Mouse (Mus musculus) megakaryocyte, adult 5-6 weeks (primary cell): ENCODE results near the gene Gm49403. TPM values are rescaled to one million over a fixed set of nuclear protein-coding genes. Genes with fewer than 3 reads are reported as not detected.
"Not testable (repeated sequence)": the region's sequence is repeated elsewhere in the genome, so short reads cannot be mapped to it uniquely, and the experiment has no call there.

Experiments used
- ATAC-seq: 2 replicates; pipeline ENCODE4 v1.8.0; 2016; ENCODE audit warnings: mild to moderate bottlenecking, inconsistent platforms; ENCODE audit not compliant: poor library complexity, severe bottlenecking
- total RNA-seq, 2 experiments: library from RNA; stranded (forward) in 1 of 2; stranded (reverse) in 1 of 2; fragments of 153-499, 151-499 nt in 1 of 2; fragments of 221-1000, 200-1000 nt in 1 of 2; gene quantifications; 2 replicates each; pipeline versions ENCODE4 v1.2.3 to v1.2.4; 2015 to 2017

Gm49403 gene
- total RNA-seq (2015) (not detected in 2 replicates), total RNA-seq (2017) (not detected in 2 replicates)

DNA sequence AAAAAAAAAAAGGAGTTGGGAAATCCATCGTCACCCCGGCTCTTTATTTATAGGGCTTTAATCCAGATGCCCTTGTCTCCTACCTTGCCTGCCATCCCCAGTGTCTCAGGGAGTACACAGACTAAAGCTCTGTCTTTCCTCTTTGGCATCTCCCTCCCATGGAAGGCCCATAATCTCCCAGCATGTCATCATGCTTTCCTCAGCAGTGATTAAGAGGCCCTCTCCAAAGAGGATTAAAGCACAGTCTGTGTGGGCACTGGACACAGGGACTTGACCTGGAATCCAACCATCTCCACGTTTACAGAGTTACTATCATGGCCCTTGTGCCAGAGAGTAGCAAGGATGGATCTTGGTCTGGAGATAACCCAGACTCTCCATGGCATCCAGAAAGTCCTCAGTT, at the start of gene Gm49403, which contains the start of gene Lbhd1:
Gm49403 (plus strand) TSS at position 315 of the 400 bp plus-strand sequence.
Lbhd1 (plus strand) TSS at position 117 of the 400 bp plus-strand sequence.
- no peak for ATAC-seq

DNA sequence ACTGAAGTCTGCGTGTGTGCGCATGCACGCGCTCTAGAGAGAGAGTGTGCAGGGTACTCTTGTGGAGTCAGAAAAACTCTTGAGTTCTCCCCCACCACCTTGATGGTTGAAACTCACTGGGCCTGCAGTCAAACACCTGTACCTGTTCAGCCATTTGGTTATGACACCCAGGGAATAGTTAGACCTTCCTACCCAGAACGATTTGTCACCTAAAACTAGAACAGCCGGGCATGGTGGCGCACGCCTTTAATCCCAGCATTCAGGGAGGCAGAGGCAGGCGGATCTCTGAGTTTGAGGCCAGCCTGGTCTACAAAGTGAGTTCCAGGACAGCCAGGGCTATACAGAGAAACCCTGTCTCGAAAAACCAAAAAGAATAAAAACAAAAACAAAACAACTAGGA, 47.4 kb upstream of the Gm49403 start:
- ATAC-seq, result not testable (repeated sequence)

DNA sequence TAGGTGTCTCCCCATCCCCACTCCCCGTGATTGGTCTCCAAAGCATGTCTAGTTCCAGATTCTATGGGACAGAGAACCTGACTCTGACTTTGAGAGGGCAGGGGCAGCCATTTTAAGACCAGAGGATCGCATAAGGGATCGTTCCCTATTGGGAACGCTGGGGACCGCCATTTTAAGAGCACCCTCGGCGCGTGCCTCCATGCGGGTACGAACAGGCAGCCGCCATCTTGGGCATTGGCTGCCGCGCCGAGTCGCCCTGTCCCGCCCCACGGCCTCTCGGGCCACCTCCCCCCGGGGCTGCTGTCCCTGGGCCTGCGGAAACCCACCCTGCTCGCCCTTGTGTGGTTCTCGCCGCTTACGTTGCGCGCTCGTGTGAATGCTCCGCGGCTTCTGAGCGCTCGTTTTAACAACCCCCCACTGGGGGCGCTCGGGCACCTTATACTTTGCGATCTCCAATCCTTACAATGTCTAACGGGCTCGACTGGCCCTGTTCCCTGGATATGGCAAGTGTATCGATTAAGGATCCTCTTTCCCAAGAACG, 46.4 kb upstream of the Gm49403 start, which contains the start of gene Bscl2:
Bscl2 (plus strand) TSS at position 217 of the 541 bp plus-strand sequence.
- ATAC-seq, result peak; percentile 79

DNA sequence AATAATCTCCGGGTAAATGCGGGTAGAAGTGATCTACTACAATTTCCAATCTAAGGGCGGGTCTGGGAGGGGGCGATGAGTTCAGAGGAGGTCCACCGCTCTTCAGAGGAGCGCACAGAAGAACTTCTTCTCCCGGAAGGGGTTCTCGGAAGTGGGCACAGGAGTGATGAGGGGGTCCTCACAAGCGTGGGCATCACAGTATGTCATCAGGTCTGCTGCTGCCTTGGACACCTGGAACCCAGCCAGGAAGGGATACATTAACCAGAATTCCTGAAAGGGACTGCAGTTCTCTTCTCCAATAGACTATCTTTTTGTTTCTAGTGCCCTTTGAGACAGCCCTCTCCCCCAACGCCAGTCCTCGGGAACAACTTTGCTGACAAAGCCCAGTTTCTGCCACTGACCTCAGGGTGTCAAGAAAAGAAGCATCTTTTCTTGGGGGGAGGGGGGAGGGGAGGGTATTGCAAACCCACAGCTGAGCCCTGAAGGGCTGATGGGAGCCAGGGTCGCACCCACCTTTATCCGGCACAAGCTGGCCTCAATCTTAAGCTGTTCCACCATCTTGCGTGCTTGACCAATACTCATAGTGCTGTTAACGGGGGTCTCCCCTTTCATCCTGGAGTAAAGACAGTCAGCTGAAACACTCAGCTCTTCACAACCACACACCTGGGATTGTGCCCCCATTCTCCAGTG, 45.5 kb upstream of the Gm49403 start:
- no peak for ATAC-seq

DNA sequence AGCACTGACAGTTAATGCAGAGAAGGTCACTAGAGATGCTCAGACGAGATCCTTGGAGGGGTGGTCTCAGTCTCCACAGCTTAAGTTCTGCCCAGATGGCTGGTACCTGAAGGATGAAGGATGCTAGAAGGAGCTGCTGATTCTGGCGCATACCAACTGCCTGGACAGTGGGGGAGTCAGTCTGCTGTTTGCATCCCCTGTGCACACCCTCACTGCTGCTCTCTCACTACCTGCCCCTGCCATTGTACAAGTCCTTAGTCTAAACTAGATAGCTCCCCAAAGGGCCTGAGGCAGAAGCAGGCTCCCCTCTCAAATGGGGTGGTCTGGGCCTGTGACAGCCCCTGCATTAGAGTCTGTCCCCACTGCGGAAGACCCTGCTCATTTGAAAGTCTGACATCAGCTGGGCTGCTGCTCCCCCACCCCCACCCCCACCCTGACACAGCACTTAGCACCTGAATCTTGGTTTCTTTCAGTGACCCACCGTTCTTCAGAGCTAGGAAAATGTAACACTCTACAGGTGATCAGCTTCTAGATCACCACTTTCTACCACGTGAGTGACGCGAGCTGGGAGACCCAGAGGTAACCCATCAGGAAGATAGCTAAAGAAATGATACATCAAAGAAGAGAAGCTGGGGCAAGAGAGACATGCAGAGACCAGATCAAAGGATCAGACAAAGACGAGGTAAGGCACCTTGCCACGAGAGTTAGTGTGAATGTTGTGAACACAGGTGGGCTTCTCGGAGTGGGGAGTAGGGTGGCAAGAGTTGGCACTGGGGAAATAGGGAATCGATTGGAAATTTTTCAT, 44.4 kb upstream of the Gm49403 start, which contains the start of gene Gng3:
Gng3 (minus strand) TSS at position 92 of the 805 bp plus-strand sequence.
- no peak for ATAC-seq

DNA sequence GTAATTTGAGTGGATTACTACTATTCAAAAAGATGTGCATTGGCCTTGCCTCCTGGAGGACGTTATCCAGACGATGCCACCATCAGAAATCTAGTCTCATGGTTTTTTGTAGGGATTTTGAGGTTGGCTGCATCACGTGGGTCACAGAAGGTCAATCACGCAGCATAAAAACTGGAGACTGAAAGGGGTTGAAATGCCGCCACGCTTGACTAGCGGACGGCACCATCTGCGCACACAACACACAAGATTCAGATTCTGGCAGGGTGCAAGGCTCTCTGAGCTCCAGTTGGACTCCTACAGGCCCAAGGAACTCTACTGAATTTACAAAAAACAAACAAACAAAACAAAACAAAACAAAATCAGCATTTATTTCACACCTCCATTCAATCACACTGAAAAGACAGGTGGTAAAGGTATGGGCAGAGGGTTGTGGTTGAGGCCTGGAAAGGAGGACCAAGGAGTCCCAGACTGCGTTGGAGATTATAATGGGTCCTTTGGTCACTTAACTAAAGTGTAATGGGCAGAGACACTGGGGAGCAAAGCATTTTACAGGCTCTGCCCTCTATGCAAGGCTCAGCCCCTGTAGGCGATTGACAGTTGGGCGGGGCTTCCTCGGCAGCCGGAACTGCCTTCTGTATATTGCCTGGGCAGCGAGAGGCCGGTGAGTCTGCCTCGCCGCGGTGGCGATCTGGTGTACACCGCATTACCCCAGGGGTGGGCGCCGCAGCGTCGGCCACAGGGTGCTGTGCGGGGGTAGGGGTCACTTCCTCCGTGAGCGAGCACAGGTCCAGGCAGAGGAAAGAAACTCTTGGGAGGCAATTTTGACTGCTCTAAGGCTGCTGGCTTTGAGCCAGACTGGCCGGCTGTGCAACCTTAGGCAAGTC, 43.6 kb upstream of the Gm49403 start:
- ATAC-seq, result peak; percentile 78

DNA sequence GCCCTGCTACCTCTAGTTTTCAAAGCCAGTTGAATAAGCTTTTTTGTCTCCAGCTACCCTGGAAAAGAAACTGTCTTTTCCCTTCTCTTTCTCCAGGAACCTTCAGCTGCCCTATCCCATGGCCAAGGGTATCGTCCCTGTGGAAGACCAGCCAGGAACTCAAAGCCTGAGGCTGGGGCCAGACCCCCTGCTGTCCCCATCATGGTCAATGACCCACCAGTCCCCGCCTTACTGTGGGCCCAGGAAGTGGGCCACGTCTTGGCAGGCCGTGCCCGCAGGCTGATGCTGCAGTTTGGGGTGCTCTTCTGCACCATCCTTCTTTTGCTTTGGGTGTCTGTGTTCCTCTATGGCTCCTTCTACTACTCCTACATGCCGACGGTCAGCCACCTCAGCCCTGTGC, 42.7 kb upstream of the Gm49403 start:
- no peak for ATAC-seq

DNA sequence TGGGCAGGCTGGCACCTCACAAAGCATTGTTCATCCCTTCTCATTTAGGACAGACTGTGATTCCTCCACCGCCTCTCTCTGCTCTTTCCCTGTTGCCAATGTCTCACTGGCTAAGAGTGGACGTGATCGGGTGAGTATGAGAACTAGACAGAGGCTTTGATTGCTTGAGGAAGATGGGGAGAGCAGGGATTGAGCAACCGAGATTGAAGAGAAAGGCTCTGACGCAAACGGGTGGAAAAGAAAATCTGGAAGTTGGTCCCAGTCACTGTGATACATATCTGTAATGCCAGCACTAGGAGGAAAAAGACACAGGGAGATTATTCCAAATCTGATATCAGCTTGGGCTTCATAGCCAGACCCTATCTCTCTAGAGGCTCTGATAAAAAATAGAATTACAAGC, 40.8 kb upstream of the Gm49403 start:
- ATAC-seq, result no peak

DNA sequence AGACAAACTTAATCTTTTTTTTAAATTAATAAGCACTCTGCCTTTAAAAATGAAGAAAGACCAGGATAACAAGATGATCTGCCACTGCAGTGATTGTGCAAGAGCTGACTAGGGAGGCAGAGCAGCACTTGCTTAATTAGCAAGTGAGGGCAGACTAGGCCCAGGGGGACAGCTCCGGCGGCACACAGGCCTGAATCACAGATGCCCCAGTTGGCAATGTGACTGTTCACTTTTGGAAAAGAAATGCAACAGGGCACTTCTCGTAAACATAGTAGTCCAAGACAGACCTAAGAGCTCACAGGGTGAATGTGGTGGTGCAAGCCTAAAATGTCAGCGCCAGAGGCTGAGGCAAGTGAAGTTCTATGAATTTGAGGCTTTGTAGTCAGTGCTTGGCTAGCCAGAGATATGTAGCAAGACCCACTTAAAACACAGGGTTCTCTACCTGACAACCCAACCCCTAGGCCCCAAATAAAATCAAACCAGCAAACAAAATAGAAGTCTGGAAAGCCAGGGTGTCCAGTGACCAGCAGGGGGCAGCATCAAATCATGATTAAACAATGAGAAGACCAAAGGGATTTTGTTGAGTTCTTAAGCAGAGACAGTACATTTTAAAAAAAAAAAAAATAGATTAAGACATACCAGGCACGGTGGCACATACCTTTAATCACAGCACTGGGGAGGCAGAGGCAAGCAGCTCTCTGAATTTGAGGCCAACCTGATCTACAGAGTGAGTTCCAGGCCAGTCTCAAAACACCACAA, 39.2 kb upstream of the Gm49403 start:
- ATAC-seq, result peak; percentile 64

DNA sequence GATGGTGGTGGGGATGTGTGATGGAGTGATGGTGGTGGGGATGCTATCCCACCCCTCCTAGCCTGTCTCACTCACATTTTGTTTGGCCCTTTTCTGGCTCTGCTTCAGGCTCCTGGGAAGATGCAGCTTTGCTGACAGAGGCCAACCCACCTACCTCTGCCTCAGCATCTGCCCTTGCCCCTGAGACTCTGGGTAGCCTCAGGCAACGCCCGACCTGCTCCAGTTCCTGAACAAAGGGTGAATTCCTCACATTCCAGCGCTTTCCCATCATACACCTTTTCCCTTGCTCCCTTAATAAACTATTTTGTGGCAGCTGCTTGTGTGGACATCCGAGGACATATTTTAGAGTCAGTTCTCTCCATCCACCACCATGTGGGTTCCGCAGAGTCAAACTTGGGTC, 35.4 kb upstream of the Gm49403 start:
- ATAC-seq, result no peak

DNA sequence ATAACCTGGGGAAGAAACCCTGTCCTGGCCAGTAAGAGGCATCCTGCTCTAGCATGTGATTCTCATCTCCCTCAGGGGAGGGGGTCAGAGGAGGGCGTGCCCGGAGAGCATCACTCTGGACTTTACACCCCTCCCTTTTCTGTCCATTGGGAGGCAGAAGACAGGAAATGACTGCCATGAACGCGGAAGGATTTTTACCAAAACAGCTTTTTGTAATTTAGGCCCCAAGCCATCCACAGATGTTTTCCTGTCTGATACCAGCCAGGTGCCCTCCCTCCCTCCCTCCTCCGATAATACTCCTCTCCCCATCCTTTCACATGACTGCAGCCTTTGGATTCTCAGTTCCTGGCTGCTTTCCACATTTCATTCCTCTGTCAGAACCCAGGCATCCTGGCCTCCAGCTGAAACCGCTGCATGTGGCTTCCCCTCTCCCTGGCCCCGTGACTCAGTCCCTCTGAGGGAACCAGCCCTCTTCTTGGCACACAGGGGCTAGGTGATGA, 33.3 kb upstream of the Gm49403 start, which contains the start of gene Lrrn4cl:
Lrrn4cl (plus strand) TSS at position 367 of the 500 bp plus-strand sequence.
- no peak for ATAC-seq

DNA sequence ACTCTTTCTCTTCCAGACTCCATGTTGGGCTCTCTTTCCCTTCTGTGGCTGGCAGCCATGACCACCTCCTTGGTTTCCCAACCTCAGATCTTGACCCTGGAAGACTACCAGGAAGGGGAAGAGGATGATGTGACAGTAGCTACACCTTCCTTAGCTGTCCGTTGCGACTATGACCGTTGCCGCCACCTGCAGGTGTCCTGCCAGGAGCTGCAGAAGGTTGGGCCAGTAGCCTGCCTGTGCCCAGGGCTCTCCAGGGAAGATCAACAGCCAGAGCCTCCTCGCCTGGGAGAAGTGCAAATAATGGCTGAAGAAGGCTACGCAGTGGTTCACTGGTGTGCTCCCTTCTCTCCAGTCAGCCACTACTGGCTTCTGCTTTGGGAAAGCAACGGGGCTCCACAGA, 32.1 kb upstream of the Gm49403 start:
- ATAC-seq, result no peak

DNA sequence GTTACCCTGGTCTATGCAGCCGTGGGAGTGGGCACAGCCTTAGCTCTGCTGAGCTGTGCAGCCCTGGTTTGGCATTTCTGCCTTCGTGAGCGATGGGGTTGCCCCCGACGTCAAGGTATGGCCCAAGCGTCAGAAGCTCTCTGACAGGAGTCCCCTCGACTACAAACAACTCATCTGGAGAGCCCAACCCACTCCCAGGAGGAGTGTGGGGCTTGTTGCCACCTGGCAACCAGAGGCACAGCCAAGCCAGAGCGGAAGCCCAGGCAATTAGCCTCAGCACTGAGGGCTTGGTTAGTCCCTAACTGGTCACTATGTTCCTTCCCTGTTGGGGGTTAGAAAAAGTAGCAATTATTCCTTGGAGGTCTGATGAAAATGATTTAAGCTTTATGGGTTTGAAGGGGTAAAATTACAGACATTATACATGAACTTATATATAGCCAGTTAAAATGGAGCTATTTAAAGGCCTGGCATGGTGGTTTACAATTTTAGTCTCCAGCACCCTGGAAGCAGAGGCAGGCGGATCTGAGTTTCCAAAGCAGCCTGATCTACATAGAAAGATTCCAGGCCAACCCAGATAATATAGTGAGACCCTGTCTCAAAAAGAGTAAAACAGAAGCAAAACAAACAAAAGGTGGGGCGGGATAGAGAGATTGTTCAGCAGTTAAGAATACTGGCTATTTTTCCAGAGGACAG, 31.3 kb upstream of the Gm49403 start:
- ATAC-seq, result no peak

DNA sequence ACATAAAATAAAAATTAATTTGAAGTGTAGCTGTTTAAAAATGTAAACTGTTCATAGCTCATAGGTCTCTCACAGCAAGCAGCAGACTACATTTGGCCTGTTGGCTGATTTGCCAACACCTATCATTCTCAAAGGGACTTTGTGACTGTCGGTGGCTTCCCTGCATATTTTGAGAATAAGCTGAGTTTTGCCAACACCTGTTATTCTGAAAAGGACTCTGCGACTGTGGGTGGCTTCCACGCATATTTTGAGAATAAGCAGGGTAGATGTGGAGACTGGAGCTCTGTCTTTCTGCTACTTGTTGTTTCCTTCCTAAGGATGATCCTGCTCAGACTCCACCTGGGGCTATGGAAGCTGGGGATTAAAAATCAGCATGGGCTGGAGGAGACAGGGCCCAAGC, 30.6 kb upstream of the Gm49403 start:
- ATAC-seq, result no peak

DNA sequence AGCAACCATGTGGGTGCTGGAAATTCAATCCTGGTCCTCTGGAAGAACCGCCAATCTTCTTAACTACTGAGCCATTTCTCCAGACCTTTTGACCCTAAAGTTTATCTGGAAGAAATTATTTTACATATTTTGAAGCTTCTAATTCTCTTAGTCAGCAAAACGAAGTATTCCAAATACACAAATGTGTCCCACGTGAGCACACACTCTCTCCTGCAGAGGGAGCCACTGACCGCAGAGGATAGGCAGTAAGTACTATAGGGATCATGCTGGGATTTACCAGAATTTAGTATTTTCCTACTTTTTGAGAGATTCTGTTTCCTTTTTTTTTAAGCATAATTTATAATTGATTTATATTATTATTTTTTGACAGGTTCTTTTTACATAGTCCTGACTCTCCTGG, 26.0 kb upstream of the Gm49403 start:
- ATAC-seq, result peak; percentile 52; the same call in 1 of the 2 replicates

DNA sequence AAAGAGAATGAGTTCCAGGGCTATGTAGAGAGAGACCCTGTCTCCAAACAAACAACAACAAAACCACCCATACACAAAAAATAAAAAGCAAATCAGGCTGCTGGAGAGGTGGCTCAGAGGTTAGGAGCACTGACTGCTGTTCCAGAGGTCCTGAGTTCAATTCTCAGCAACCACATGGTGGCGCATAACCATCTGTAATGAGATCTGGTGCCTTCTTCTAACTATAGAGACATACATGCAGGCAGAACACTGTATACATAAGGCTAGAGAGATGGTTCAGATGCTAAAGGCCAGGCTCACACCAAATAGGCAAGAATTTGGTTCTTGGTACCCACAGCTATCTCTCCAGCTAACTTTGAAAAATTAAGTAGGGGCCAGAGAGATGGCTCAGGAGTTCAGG, 24.7 kb upstream of the Gm49403 start:
- ATAC-seq, result no peak

DNA sequence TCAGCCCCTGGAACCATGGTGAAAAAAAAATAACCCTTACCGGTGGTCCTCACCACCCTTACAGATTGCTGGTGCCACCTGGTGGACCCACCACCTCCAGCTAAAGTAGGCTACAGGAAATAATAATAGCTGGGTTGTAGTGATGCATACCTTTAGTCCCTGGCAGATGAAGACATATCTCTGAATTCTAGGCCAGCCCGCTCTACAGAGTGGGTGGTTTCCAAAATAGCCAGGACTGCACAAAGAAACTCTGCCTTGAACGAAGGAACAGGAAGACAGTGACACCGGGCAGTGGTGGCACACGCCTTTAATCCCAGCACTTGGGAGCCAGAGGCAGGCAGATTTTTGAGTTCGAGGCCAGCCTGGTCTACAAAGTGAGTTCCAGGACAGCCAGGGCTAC, 19.5 kb upstream of the Gm49403 start:
- no peak for ATAC-seq

DNA sequence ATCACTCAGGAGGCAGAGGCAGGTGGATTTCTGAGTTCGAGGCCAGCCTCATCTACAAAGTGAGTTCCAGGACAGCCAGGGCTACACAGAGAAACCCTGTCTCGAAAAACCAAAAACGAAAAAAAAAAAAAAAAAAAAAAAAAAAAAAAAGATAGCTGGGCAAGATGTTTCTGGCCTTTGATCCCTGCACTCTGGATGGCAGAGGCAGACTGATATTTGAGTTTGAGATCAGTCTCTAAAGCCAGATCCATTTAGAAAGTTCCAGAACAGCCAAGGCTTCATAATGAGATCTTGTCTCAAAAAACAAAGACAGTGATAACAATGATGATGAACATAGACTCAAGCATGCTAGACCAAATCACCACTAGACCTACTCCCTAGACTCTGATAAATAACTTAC, 13.3 kb upstream of the Gm49403 start:
- not testable (repeated sequence) for ATAC-seq

DNA sequence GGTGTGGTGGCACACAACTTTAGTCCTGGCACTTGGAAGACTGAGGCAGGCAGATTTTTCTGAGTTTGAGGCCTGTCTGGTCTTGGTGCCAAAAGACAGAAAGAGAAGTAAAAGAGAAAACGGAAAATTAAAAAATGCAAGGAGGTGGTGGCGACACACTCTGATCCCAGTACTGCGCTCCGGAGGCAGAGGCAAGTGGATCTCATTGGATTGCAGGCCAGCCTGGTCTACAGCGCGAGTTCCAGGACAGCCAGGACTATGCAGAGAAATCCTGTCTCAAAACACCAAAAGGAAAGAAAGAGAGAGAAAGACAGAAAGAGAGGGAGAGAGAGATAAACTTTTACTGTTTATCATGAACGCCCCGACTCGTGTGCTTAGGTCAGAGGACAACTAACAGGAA, 12.9 kb upstream of the Gm49403 start:
- ATAC-seq, result no peak; the same call in 1 of the 2 replicates
